Mouse (Mus musculus) CH12.LX (cell line): ENCODE measurements around the gene Chrdl2. TPM values are rescaled to one million over a fixed set of nuclear protein-coding genes. Genes with fewer than 3 reads are reported as not detected.

Experiments
- DNase-seq: peaks from one replicate; pipeline ENCODE4 v3.0.0-alpha.2; 2013; ENCODE audit errors: extremely low read depth
- H3K27ac ChIP-seq: 2 replicates; pipeline ENCODE4 v1.5.1; 2012; ENCODE audit warnings: low read depth, mild to moderate bottlenecking, control low read depth, moderate library complexity; ENCODE audit not compliant: insufficient read depth
- H3K27me3 ChIP-seq: replicated peaks from 2 replicates; pipeline ENCODE3; 2012; ENCODE audit warnings: inconsistent platforms
- H3K36me3 ChIP-seq, 2 experiments: replicated peaks in 1 of 2; 2 replicates each; pipeline versions ENCODE3 to v1.6.1; 2012; ENCODE audit warnings: inconsistent platforms in 1 of 2, low read length in 1 of 2, mild to moderate bottlenecking in 1 of 2, mixed read lengths in 1 of 2, moderate library complexity in 1 of 2; ENCODE audit not compliant: control insufficient read depth in 1 of 2, insufficient read depth in 1 of 2
- H3K4me1 ChIP-seq, 2 experiments: 2 replicates each; pipeline ENCODE4 v1.6.1; 2012; ENCODE audit warnings: inconsistent platforms in 1 of 2, moderate library complexity in 1 of 2; ENCODE audit not compliant: insufficient read depth in 2 of 2, control insufficient read depth in 1 of 2
- H3K4me2 ChIP-seq: 2 replicates; pipeline ENCODE4 v1.6.1; 2012; ENCODE audit warnings: low read depth, mild to moderate bottlenecking, control low read depth; ENCODE audit not compliant: poor library complexity, insufficient read depth, severe bottlenecking
- H3K4me3 ChIP-seq, 3 experiments: fragments of 150-350 bp in 1 of 3; sonication (generic) in 1 of 3; replicated peaks in 1 of 3; 2 replicates each; pipeline versions ENCODE3 to v1.5.1; 2011 to 2012; ENCODE audit warnings: low read depth in 2 of 3, low read length in 2 of 3, mild to moderate bottlenecking in 2 of 3, moderate library complexity in 2 of 3, control low read depth in 1 of 3, improper control_type of control experiment in 1 of 3, inconsistent platforms in 1 of 3, mixed read lengths in 1 of 3; ENCODE audit not compliant: poor library complexity in 1 of 3
- H3K79me2 ChIP-seq: replicated peaks from 2 replicates; pipeline ENCODE4 v1.6.1; 2012; ENCODE audit warnings: mild to moderate bottlenecking, moderate library complexity; ENCODE audit not compliant: control insufficient read depth, poor library complexity, insufficient read depth, severe bottlenecking; ENCODE audit errors: extremely low read depth
- H3K9ac ChIP-seq: 2 replicates; pipeline ENCODE4 v1.6.1; 2012; ENCODE audit warnings: low read depth, mild to moderate bottlenecking, control low read depth, moderate library complexity; ENCODE audit not compliant: insufficient read depth
- H3K9me3 ChIP-seq: replicated peaks from 2 replicates; pipeline ENCODE3; 2012; ENCODE audit warnings: low read length, inconsistent platforms, mixed read lengths
- BHLHE40 ChIP-seq: IDR thresholded peaks from 2 replicates; pipeline ENCODE4 v1.6.1; 2011; ENCODE audit warnings: mild to moderate bottlenecking, low read depth, low read length, improper control_type of control experiment
- CHD1 ChIP-seq: IDR thresholded peaks from 2 replicates; pipeline ENCODE4 v1.6.1; 2012; ENCODE audit warnings: low read depth, low read length, improper control_type of control experiment, inconsistent platforms
- CHD2 ChIP-seq: IDR thresholded peaks from 2 replicates; pipeline ENCODE4 v1.6.1; 2011; ENCODE audit warnings: low read length, improper control_type of control experiment
- CTCF ChIP-seq, 2 experiments: IDR thresholded peaks in 1 of 2; conservative IDR thresholded peaks in 1 of 2; 2 replicates each; pipeline ENCODE4 v1.5.1; 2011 to 2012; ENCODE audit warnings: low read depth in 2 of 2, low read length in 2 of 2, improper control_type of control experiment in 1 of 2, inconsistent platforms in 1 of 2, mild to moderate bottlenecking in 1 of 2, moderate library complexity in 1 of 2
- E2F4 ChIP-seq: IDR thresholded peaks from 2 replicates; pipeline ENCODE4 v1.6.1; 2011; ENCODE audit warnings: low read depth, low read length, improper control_type of control experiment; ENCODE audit not compliant: insufficient replicate concordance
- ELF1 ChIP-seq: IDR thresholded peaks from 2 replicates; pipeline ENCODE4 v1.6.1; 2014; ENCODE audit warnings: low read depth, mild to moderate bottlenecking, inconsistent platforms, low read length, improper control_type of control experiment
- IRF4 ChIP-seq: IDR thresholded peaks from 2 replicates; pipeline ENCODE4 v1.6.1; 2014; ENCODE audit warnings: low read depth, mild to moderate bottlenecking, inconsistent platforms, low read length, improper control_type of control experiment
- JUND ChIP-seq: conservative IDR thresholded peaks from 2 replicates; pipeline ENCODE4 v1.6.1; 2011; ENCODE audit warnings: low read depth, low read length, improper control_type of control experiment
- KAT2A ChIP-seq: IDR thresholded peaks from 2 replicates; pipeline ENCODE4 v1.6.1; 2012; ENCODE audit warnings: low read length, improper control_type of control experiment, inconsistent platforms; ENCODE audit not compliant: insufficient replicate concordance
- MAX ChIP-seq: IDR thresholded peaks from 2 replicates; pipeline ENCODE4 v1.6.1; 2011; ENCODE audit warnings: low read length, improper control_type of control experiment
- MEF2A ChIP-seq: IDR thresholded peaks from 2 replicates; pipeline ENCODE4 v1.6.1; 2014; ENCODE audit warnings: low read depth, mild to moderate bottlenecking, inconsistent platforms, low read length, improper control_type of control experiment, borderline replicate concordance
- NELFE ChIP-seq: IDR thresholded peaks from 2 replicates; pipeline ENCODE4 v1.6.1; 2011; ENCODE audit warnings: low read depth, low read length, improper control_type of control experiment
- RAD21 ChIP-seq: IDR thresholded peaks from 2 replicates; pipeline ENCODE4 v1.6.1; 2011; ENCODE audit warnings: low read depth, mild to moderate bottlenecking, low read length, improper control_type of control experiment, moderate library complexity
- SIN3A ChIP-seq: IDR thresholded peaks from 2 replicates; pipeline ENCODE4 v1.6.1; 2012; ENCODE audit warnings: low read length, improper control_type of control experiment, inconsistent platforms
- SMC3 ChIP-seq: IDR thresholded peaks from 2 replicates; pipeline ENCODE4 v1.6.1; 2011; ENCODE audit warnings: low read depth, low read length, improper control_type of control experiment
- TBP ChIP-seq: conservative IDR thresholded peaks from 2 replicates; pipeline ENCODE4 v1.6.1; 2011; ENCODE audit warnings: low read depth, low read length, improper control_type of control experiment
- USF1 ChIP-seq: IDR thresholded peaks from 2 replicates; pipeline ENCODE4 v1.6.1; 2014; ENCODE audit warnings: low read depth, mild to moderate bottlenecking, inconsistent platforms, low read length, improper control_type of control experiment
- ZKSCAN1 ChIP-seq: IDR thresholded peaks from 2 replicates; pipeline ENCODE4 v1.6.1; 2012; ENCODE audit warnings: low read depth, inconsistent platforms, low read length, improper control_type of control experiment, borderline replicate concordance
- ZNF384 ChIP-seq: IDR thresholded peaks from 2 replicates; pipeline ENCODE4 v1.6.1; 2012; ENCODE audit warnings: low read depth, low read length, improper control_type of control experiment, inconsistent platforms
- dilution Hi-C: fragments of 300-500 bp; cut with MboI; formaldehyde crosslinking; loops from 2 replicates; pipeline ENCODE4 v1.14.3; 2020; ENCODE audit warnings: low sequenced_read_pairs; ENCODE audit not compliant: extremely low pct_unique_long_range_greater_than_20kb, extremely low pct_ligation_motif_present
- in situ Hi-C: fragments of 300-500 bp; cut with MboI; formaldehyde crosslinking; loops from 3 replicates; pipeline ENCODE4 v1.14.3; 2019; ENCODE audit warnings: low sequenced_read_pairs, low pct_ligation_motif_present, low pct_unique_long_range_greater_than_20kb, mixed read lengths
- polyA plus RNA-seq: library from polyadenylated mRNA; unstranded; fragments of >175 nt; gene quantifications from 2 replicates; pipeline ENCODE4 v1.2.1, GENCODE M21; 2012; ENCODE audit warnings: low read depth; ENCODE audit not compliant: insufficient read length
- total RNA-seq, 2 experiments: library from RNA; depleted of rRNA; stranded (reverse); fragments of 300-350 nt in 1 of 2; fragments of >200 nt in 1 of 2; gene quantifications; 2 replicates each; pipeline ENCODE4 v1.2.3; 2012 to 2014

Chrdl2 gene
- total and polyA plus RNA-seq, 3 experiments, result not detected

DNA sequence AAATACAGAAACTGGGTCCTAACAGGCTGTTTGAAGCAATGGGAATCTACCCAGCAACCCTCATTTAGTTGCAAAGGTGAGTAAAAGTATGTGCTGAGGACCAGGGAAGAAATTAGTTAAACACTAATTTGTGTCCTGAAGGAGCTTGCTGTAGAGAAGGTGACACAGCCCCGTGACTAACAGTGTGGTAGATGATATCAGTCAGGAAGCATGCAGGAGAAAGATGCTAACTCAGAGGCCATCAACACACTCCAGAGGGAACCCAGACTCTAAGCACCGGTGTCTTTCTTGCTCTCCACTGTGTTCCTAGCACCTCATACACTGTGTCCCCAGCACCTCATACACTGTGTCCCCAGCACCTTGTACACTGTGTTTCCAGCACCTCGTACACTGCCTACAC lies 7.3 kb upstream of the Chrdl2 start:
- Histone ChIP-seq H3K9me3 (no peaks in the 10 kb centered on the region), H3K9ac (no peak overlapping the region), H3K27me3 (peaks cover 3% of the 10 kb centered on the region), H3K36me3 (no peaks in the 10 kb centered on the region), H3K4me2 (no peak overlapping the region), H3K4me3 (no peak overlapping the region), H3K4me1 (no peaks in the 10 kb centered on the region), H3K79me2 (no peaks in the 10 kb centered on the region), H3K27ac (no peak overlapping the region)
- dilution Hi-C loops (no loop called here), in situ Hi-C loops (no loop called here)
- no peak for DNase-seq
- TF ChIP-seq MEF2A (no peak), NELFE (no peak), SIN3A (no peak), USF1 (no peak), ZNF384 (no peak), BHLHE40 (no peak), E2F4 (no peak), KAT2A (no peak), JUND (no peak), CHD2 (no peak), ZKSCAN1 (no peak)

DNA sequence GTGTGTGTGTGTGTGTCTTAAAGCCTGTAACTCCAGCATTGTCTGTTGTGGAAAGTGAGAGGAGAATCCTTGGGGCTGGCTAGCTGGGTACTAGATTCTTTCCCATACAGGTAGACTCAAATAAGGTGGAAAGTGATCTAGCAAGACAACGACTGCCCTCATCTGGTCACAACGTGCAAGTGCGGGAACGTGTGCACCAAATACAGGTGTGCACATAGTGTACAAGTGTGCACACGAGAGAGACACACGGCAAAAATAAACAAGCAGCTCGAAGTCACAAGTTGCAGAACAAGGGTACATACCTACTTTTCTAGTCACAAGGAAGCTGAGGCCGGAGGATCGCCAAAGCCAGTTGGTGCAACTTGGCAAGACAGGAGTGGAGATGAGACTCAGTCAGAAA lies 2.2 kb upstream of the Chrdl2 start:
- dilution Hi-C loops (no loop called here), in situ Hi-C loops (loop anchor here (25.0 kb wide), 1 partner anchor 184 kb away; the partner anchor contains the start of gene Kcne3)
- no peak overlapping the region for H3K9ac ChIP-seq
- H3K4me1 ChIP-seq, result no peaks in the 10 kb centered on the region
- H3K9me3 ChIP-seq, result no peaks in the 10 kb centered on the region
- no peaks in the 10 kb centered on the region for H3K36me3 ChIP-seq
- no peaks in the 10 kb centered on the region for H3K79me2 ChIP-seq
- H3K4me3 ChIP-seq, result no peak overlapping the region
- TF ChIP-seq IRF4 (no peak), MAX (no peak), CTCF (conservative IDR thresholded peaks at IDR 0.05 in 1 of 2, IDR thresholded peaks at IDR 0.05 in 1 of 2; ENCODE audit: low read depth in 2 of 2, low read length in 2 of 2) (peak; percentile 46 to 75; a peak in 3 of 4 replicates), CHD1 (no peak), MEF2A (no peak), TBP (no peak), USF1 (no peak), CHD2 (no peak), BHLHE40 (0 out of 2 replicates have a peak, but pooled peaks have one; percentile 29), ELF1 (no peak), RAD21 (peak; percentile 67), SMC3 (peak; percentile 58)
- DNase-seq, result peak; percentile 24
- no peak overlapping the region for H3K27ac ChIP-seq
- H3K27me3 ChIP-seq, result peaks cover 40% of the 10 kb centered on the region
- no peak overlapping the region for H3K4me2 ChIP-seq
